Mouse (Mus musculus): ENCODE results near the gene Dtx3. TPM values are rescaled to one million over a fixed set of nuclear protein-coding genes. Genes with fewer than 3 reads are reported as not detected.

Dtx3 gene
- polyA plus RNA-seq, 1 experiment from 2014 or later = 138 TPM

GRCm38 (mm10) chr10:127173148-127174065 lies 22.1 kb downstream of the Dtx3 start:
- no peak for DNase-seq (ENCODE audit: low spot score)
- Histone ChIP-seq H3K27me3 (ENCODE audit: control insufficient read depth, insufficient read depth, low read length) (peaks cover 35% of the 10 kb centered on the region), H3K4me2 (ENCODE audit: low read depth, severe bottlenecking) (no peak overlapping the region), H3K4me1 (ENCODE audit: control insufficient read depth, insufficient read depth, low read length) (peaks cover 13% of the 10 kb centered on the region), H3K9ac (ENCODE audit: low read length) (no peak overlapping the region), H3K4me3 (ENCODE audit: low read depth, low read length) (no peak overlapping the region), H3K36me3 (ENCODE audit: control insufficient read depth, insufficient read depth, low read length) (no peaks in the 10 kb centered on the region), H3K9me3 (ENCODE audit: control insufficient read depth, low read length) (no peaks in the 10 kb centered on the region), H3K27ac (replicated peaks; ENCODE audit: low read depth, low read length) (no peak overlapping the region)
- ATAC-seq (ENCODE audit: insufficient number of reproducible peaks, low FRiP score, low TSS enrichment, low read depth) = no peak
- 84% methylated on average over 16 of the region's 16 CpGs for WGBS

GRCm38 (mm10) chr10:127171631-127172200 lies 23.8 kb downstream of the Dtx3 start:
- DNase-seq (ENCODE audit: low spot score) (no peak), ATAC-seq (ENCODE audit: insufficient number of reproducible peaks, low FRiP score, low TSS enrichment, low read depth) (no peak)
- H3K27ac ChIP-seq (replicated peaks; ENCODE audit: low read depth, low read length) = no peak overlapping the region
- H3K27me3 ChIP-seq (ENCODE audit: control insufficient read depth, insufficient read depth, low read length) = peaks cover 38% of the 10 kb centered on the region
- no peaks in the 10 kb centered on the region for H3K36me3 ChIP-seq (ENCODE audit: control insufficient read depth, insufficient read depth, low read length)
- H3K4me2 ChIP-seq (ENCODE audit: low read depth, severe bottlenecking) = no peak overlapping the region
- no peak overlapping the region for H3K4me3 ChIP-seq (ENCODE audit: low read depth, low read length)
- WGBS = 87% methylated on average over 15 of the region's 15 CpGs
- H3K4me1 ChIP-seq (ENCODE audit: control insufficient read depth, insufficient read depth, low read length) = peaks cover 13% of the 10 kb centered on the region; the same call in 1 of the 2 replicates
- H3K9ac ChIP-seq (ENCODE audit: low read length) = no peak overlapping the region; the same call in 1 of the 2 replicates
- H3K9me3 ChIP-seq (ENCODE audit: control insufficient read depth, low read length) = no peaks in the 10 kb centered on the region

DNA sequence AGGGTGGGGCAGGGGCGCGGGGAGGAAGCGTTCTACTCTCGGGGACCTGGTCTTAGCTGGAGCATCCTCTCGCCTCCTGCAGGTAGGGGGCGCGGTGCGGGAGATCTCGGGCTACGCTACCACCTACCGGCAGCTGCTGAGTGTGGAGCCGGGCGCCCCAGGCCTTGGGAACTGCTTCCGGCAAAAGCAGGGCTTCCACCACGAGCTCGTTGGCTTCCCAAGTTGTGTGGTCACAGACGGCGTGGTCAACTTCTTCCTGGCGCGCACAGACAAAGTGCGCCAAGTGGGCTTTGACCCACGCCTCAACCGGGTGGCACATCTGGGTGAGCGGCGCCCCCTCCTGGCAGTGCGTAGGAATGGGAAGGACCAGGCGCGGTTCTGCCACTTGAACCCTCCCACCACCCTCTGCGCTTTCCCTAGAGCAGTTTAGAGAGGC lies 24.7 kb downstream of the Dtx3 start:
- Histone ChIP-seq H3K4me2 (ENCODE audit: low read depth, severe bottlenecking) (peak overlapping the region; percentile 67), H3K27ac (replicated peaks; ENCODE audit: low read depth, low read length) (no peak overlapping the region), H3K9ac (ENCODE audit: low read length) (0 out of 2 replicates have a peak overlapping the region, but pooled peaks have one; percentile 40), H3K4me3 (ENCODE audit: low read depth, low read length) (peak overlapping the region; percentile 33), H3K4me1 (ENCODE audit: control insufficient read depth, insufficient read depth, low read length) (peaks cover 14% of the 10 kb centered on the region; the same call in 1 of the 2 replicates), H3K27me3 (ENCODE audit: control insufficient read depth, insufficient read depth, low read length) (peaks cover 43% of the 10 kb centered on the region), H3K36me3 (ENCODE audit: control insufficient read depth, insufficient read depth, low read length) (no peaks in the 10 kb centered on the region), H3K9me3 (ENCODE audit: control insufficient read depth, low read length) (no peaks in the 10 kb centered on the region)
- DNase-seq (ENCODE audit: low spot score) (peak; percentile 89), ATAC-seq (ENCODE audit: insufficient number of reproducible peaks, low FRiP score, low TSS enrichment, low read depth) (peak; percentile 67; the same call in 1 of the 2 replicates)
- under 1% methylated on average over 27 of the region's 29 CpGs for WGBS

DNA sequence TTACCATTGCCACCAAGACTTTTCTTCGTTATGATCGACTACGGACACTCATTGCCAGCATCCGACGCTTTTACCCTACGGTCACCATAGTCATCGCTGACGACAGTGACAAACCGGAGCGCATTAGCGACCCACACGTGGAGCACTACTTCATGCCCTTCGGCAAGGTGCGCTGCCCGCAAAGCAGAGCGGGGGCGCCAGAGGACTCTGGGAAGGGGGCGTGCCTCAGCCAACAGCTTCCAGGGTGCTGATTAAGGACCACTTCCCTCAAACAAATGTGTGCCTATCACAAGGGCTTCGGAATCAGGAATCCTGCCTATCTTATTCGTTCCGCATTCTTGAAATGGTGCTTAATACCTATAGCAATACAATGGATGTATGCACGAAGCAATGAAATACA lies 25.5 kb downstream of the Dtx3 start:
- no peak overlapping the region for H3K9ac ChIP-seq (ENCODE audit: low read length)

GRCm38 (mm10) chr10:127167614-127168192 lies 27.8 kb downstream of the Dtx3 start:
- H3K27ac ChIP-seq (replicated peaks; ENCODE audit: low read depth, low read length) = no peak overlapping the region
- peak; percentile 34 for DNase-seq (ENCODE audit: low spot score)
- no peaks in the 10 kb centered on the region for H3K9me3 ChIP-seq (ENCODE audit: control insufficient read depth, low read length)
- WGBS = 20% methylated on average over 10 of the region's 10 CpGs
- peaks cover 22% of the 10 kb centered on the region for H3K4me1 ChIP-seq (ENCODE audit: control insufficient read depth, insufficient read depth, low read length)
- no peak overlapping the region for H3K9ac ChIP-seq (ENCODE audit: low read length)
- no peak overlapping the region for H3K4me3 ChIP-seq (ENCODE audit: low read depth, low read length)
- 0 out of 2 replicates have a peak overlapping the region, but pooled peaks have one; percentile 2 for H3K4me2 ChIP-seq (ENCODE audit: low read depth, severe bottlenecking)
- peaks cover 50% of the 10 kb centered on the region for H3K27me3 ChIP-seq (ENCODE audit: control insufficient read depth, insufficient read depth, low read length)
- ATAC-seq (ENCODE audit: insufficient number of reproducible peaks, low FRiP score, low TSS enrichment, low read depth) = no peak
- H3K36me3 ChIP-seq (ENCODE audit: control insufficient read depth, insufficient read depth, low read length) = no peaks in the 10 kb centered on the region

More for the DNA sequence above, 25.5 kb downstream of the Dtx3 start:
- ATAC-seq (ENCODE audit: insufficient number of reproducible peaks, low FRiP score, low TSS enrichment, low read depth) (no peak), DNase-seq (ENCODE audit: low spot score) (peak; percentile 72)
- Histone ChIP-seq H3K36me3 (ENCODE audit: control insufficient read depth, insufficient read depth, low read length) (no peaks in the 10 kb centered on the region), H3K9me3 (ENCODE audit: control insufficient read depth, low read length) (no peaks in the 10 kb centered on the region), H3K4me2 (ENCODE audit: low read depth, severe bottlenecking) (peak overlapping the region; percentile 67), H3K4me3 (ENCODE audit: low read depth, low read length) (0 out of 2 replicates have a peak overlapping the region, but pooled peaks have one; percentile 33), H3K4me1 (ENCODE audit: control insufficient read depth, insufficient read depth, low read length) (peaks cover 22% of the 10 kb centered on the region), H3K27ac (replicated peaks; ENCODE audit: low read depth, low read length) (no peak overlapping the region), H3K27me3 (ENCODE audit: control insufficient read depth, insufficient read depth, low read length) (peaks cover 50% of the 10 kb centered on the region)
- 1% methylated on average over 22 of the region's 22 CpGs for WGBS

- Histone ChIP-seq H3K9ac (ENCODE audit: low read length) (no peak overlapping the region; the same call in 1 of the 2 replicates), H3K9me3 (ENCODE audit: control insufficient read depth, low read length) (no peaks in the 10 kb centered on the region), H3K4me1 (ENCODE audit: control insufficient read depth, insufficient read depth, low read length) (peaks cover 22% of the 10 kb centered on the region), H3K4me2 (ENCODE audit: low read depth, severe bottlenecking) (0 out of 2 replicates have a peak overlapping the region, but pooled peaks have one; percentile 2), H3K27me3 (ENCODE audit: control insufficient read depth, insufficient read depth, low read length) (peaks cover 50% of the 10 kb centered on the region), H3K27ac (replicated peaks; ENCODE audit: low read depth, low read length) (no peak overlapping the region), H3K36me3 (ENCODE audit: control insufficient read depth, insufficient read depth, low read length) (no peaks in the 10 kb centered on the region), H3K4me3 (ENCODE audit: low read depth, low read length) (peak overlapping the region; percentile 51)
- 18% methylated on average over 15 of the region's 15 CpGs for WGBS
- ATAC-seq (ENCODE audit: insufficient number of reproducible peaks, low FRiP score, low TSS enrichment, low read depth) (no peak), DNase-seq (ENCODE audit: low spot score) (no peak)
Observed at GRCm38 (mm10) chr10:127166771-127167613, 28.5 kb downstream of the Dtx3 start.

DNA sequence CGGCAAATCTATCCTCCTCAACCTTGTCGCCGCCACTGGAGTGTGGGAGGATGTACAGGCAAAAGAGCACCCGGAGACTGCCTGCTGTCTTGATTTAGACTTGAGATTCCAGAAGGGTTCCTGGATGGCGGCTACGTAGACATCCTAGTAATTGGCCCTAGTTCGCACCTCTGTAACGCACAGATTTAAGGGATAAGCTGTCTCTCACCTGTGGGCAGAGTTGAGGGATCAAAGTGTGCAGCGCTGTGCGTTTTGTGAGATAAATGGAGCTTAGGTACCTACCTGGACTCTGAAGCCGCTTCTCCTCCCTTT lies 29.2 kb downstream of the Dtx3 start:
- DNase-seq (ENCODE audit: low spot score) = no peak
- Histone ChIP-seq H3K4me2 (ENCODE audit: low read depth, severe bottlenecking) (peak overlapping the region; percentile 99), H3K36me3 (ENCODE audit: control insufficient read depth, insufficient read depth, low read length) (no peaks in the 10 kb centered on the region), H3K27me3 (ENCODE audit: control insufficient read depth, insufficient read depth, low read length) (peaks cover 50% of the 10 kb centered on the region), H3K4me1 (ENCODE audit: control insufficient read depth, insufficient read depth, low read length) (peaks cover 22% of the 10 kb centered on the region), H3K27ac (replicated peaks; ENCODE audit: low read depth, low read length) (no peak overlapping the region), H3K9me3 (ENCODE audit: control insufficient read depth, low read length) (no peaks in the 10 kb centered on the region), H3K4me3 (ENCODE audit: low read depth, low read length) (peak overlapping the region; percentile 51), H3K9ac (ENCODE audit: low read length) (peak overlapping the region; percentile 64)
- no peak for ATAC-seq (ENCODE audit: insufficient number of reproducible peaks, low FRiP score, low TSS enrichment, low read depth)
- 3% methylated on average over 11 of the region's 11 CpGs for WGBS

Data from limb, embryonic 11.5 days (tissue).